Mouse (Mus musculus) left cerebral cortex, postnatal 14 days (tissue): ENCODE measurements around the gene Misp. TPM values are rescaled to one million over a fixed set of nuclear protein-coding genes. Genes with fewer than 3 reads are reported as not detected.
A peak's percentile ranks its signal among the peaks of the same experiment; 100 is the strongest.

Source experiments
- DNase-seq, 2 experiments: peaks; one replicate each; pipeline ENCODE4 v3.0.0; 2021 to 2022; ENCODE audit warnings: low spot score in 2 of 2, mixed read lengths in 1 of 2
- intact Hi-C: fragments of 180-260 bp; cut with DNase I; formaldehyde crosslinking; loops from one replicate; pipeline ENCODE4 v1.15.1; 2025
- total RNA-seq, 2 experiments: library from RNA; stranded (reverse); gene quantifications; 2 replicates each; pipeline ENCODE4 v1.2.3; 2021

Gene Misp
- total RNA-seq, 2 experiments from 2014 or later: 0.59 to 0.72 TPM

DNA sequence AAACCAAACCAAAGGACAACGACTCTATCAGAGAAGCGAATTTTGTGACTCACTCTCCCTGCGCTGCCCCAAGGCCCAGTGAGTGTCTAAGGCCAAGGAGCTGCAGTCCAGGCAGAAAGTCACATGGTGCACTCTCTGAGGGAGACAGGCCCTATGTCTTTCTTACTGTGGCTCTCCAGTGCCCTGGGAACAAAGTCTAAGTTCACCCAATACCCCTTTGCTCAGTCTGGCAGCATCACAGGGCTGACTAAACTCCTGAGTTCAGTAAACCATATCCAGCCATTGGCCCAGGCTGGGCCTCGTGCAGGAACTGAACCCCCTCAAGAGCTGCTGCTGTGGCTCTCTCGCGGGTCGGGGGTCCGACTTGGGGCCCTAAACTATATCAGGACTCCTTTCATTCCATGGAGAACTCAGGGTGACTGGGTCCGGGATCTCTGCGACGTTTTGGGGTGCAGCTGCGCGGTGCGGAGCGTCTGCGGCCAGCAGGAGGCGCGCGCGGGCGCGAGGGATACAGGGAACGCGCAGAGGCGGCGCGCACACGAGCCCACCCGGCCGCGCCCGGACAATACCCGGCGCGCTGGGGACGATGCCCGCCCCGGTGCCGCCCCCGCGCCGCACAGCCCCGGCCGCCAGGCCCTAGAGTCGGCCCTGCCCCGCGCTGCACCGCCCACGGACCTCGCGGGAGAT is 27.6 kb upstream of the Misp start, which contains the start of gene Palm:
Gene Palm (plus strand): TSS at position 522 of the 687 bp plus-strand sequence.
- intact Hi-C loops: loop anchor here (1.0 kb wide), 1 partner anchor 19 kb away; no protein-coding TSS in a partner anchor
- peak; percentile 76 to 88 for DNase-seq

DNA sequence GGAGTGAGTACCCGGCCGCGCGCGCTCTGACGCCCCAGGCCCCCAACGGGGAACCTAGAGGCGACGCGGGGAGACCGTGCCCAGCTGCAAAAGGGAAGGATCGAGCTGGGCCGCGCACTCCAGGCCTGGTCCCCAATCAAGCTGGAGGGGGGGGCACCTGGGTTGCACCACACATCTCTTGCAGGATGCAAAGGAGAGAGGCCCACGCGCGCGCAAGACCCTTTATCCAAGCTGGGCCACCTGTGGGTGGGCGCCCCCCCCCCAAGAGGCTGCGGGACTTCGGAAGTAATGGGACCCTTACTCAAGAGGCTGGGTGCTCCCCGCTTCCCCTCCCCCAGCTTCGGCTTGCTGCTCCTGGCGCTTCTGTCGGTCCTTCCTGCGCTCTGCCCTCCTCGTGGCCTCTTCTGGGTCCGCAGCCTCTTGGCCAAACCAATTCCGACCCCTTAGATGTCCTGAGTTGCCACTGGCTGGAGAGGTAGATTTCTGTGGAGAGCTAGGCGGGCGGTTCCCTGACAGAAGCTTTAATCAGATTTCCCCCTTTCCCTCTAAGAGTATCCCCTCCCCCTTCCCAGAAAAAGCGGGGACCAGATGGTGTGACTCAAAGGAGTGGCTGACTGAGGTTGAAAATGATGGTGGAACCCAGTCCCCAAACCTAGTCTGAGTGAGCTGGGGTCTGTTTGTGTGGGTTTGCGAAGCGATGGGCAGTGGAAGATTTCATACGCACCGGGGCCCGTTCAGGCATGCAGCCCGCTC is 26.9 kb upstream of the Misp start:
- intact Hi-C loops: loop anchor here (1.0 kb wide), 1 partner anchor 18 kb away; no protein-coding TSS in a partner anchor

GRCm38 (mm10) chr10:79794491-79794931 is 26.3 kb upstream of the Misp start:
- no peak for DNase-seq
- intact Hi-C loops: no loop called here

More for the DNA sequence above, 26.9 kb upstream of the Misp start:
- peak in 1 of 2 experiments; percentile 65 for DNase-seq

GRCm38 (mm10) chr10:79795905-79796304 is 24.9 kb upstream of the Misp start:
- no peak for DNase-seq
- intact Hi-C loops: no loop called here

DNA sequence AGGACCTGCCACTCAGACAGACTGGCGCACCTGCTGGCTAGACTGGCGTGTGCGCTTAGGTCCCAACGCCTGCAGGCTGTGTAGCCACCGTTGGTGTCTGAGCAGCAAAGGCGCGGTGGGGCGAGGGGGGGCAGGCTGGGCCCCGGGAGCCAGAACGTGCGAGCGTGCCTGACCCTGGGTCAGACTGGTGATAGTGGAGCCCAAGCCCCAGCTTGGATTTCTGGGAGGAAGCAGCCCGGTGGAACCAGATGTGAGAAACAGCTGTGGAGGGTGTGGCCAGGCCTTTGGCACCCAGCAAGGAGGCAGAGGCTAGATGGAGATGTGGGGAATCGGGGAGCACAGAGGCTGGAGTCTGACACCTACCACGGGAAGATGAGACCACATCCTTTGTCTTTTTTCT is 23.5 kb upstream of the Misp start:
- DNase-seq: no peak
- intact Hi-C loops: no loop called here

DNA sequence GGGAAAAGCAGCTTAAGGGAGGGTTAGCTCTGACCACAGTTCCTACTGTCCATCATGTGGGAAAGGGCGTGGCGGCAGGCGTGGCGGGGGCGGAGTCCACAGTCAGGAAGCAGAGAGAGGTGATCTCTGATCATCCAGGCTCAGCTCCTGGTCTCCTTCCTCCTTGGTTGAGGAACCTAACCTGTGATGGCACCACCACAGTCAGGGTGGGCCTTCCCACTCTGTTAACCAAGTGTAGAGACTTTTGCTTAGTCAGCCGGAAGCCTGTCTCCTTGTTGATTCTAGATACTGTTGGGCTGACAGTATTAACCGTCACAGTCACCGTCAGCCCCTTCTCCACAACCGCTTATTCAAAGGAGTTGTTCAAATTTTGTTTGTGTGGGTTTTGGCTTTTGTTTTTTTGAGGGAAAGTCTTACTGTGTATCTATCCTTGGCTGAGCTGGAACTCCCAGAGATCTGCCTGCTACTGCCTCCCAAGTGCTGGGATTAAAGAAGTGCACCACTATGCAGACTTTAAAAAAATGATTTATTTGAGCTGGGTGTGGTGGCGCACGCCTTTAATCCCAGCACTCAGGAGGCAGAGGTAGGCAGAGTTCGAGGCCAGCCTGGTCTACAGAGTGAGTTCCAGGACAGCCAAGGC is 22.4 kb upstream of the Misp start:
- intact Hi-C loops: no loop called here
- no peak for DNase-seq

- intact Hi-C loops: no loop called here
- no peak for DNase-seq
Measured at GRCm38 (mm10) chr10:79800508-79800907, 20.3 kb upstream of the Misp start.

- intact Hi-C loops: no loop called here
- no peak for DNase-seq
Measured at GRCm38 (mm10) chr10:79801837-79802236, 19.0 kb upstream of the Misp start.

DNA sequence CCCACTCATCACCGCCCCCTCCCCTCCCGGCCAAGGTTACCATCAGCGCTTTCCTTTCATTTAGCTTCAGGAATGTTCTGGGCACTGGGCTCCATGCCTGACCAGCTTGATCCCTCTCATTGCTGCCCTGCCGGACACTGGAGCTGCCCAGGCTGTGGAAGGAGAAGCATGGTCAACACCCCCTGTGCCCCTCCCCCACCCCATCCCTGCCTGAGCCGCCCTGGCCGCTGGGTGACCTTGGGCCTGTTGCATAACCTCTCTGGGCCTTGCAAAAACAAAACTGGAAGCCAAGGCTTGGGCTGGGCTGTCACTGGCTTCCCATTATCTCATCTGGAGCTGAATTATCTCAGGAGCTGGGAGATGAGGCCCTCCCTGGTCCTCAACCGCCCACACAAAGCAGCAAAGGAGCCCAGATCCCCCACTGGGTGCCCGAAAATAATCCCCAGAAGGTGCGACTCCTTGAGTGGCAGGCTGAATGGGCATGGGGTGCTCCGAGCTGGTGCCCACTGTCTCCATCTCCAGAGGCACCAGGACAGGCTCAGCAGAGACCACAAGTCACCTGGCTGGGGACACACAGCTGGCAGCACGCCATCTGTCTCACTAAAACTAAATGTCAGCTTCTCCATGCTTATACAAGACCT is 18.3 kb upstream of the Misp start:
- DNase-seq: peak; percentile 53 to 68
- intact Hi-C loops: no loop called here

GRCm38 (mm10) chr10:79803716-79804323 is 17.0 kb upstream of the Misp start:
- peak; percentile 94 to 96 for DNase-seq
- intact Hi-C loops: no loop called here

DNA sequence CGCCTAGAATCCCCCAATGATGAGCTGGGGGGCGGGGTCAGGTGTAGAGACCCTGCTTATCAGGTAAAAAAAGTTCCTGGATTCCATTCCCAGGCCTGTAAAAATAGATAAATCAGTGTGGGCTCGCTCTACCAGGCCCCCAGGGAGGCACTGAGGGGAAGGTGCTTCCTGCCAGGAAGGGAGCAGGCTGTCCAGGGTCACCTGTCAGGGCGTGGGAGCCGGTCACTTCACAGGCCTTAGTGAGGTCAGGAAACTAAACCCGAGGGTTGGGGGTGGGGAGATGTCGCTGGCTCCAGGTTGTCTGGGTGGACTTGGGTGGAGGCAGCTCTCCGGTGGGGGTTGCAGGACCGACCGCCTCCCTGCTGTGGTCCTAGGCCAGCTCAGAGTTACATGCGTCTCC is 15.2 kb upstream of the Misp start:
- intact Hi-C loops: no loop called here

GRCm38 (mm10) chr10:79806331-79806730 is 14.5 kb upstream of the Misp start:
- intact Hi-C loops: no loop called here
- no peak for DNase-seq

More for the DNA sequence above, 15.2 kb upstream of the Misp start:
- DNase-seq: no peak

GRCm38 (mm10) chr10:79806972-79807371 is 13.8 kb upstream of the Misp start:
- intact Hi-C loops: no loop called here
- DNase-seq: no peak

- no peak for DNase-seq
- intact Hi-C loops: no loop called here
Measured at GRCm38 (mm10) chr10:79807826-79808225, 13.0 kb upstream of the Misp start.

- intact Hi-C loops: no loop called here
Measured at GRCm38 (mm10) chr10:79808728-79809127, 12.1 kb upstream of the Misp start.

GRCm38 (mm10) chr10:79811736-79812637 is 8.8 kb upstream of the Misp start:
- intact Hi-C loops: loop anchor here (1.0 to 5.0 kb wide), 2 partner anchors 19 to 35 kb away; partner anchors contain the start of genes Fstl3 and Palm
- DNase-seq: peak; percentile 80 to 88

More at GRCm38 (mm10) chr10:79808728-79809127, 12.1 kb upstream of the Misp start:
- no peak for DNase-seq

DNA sequence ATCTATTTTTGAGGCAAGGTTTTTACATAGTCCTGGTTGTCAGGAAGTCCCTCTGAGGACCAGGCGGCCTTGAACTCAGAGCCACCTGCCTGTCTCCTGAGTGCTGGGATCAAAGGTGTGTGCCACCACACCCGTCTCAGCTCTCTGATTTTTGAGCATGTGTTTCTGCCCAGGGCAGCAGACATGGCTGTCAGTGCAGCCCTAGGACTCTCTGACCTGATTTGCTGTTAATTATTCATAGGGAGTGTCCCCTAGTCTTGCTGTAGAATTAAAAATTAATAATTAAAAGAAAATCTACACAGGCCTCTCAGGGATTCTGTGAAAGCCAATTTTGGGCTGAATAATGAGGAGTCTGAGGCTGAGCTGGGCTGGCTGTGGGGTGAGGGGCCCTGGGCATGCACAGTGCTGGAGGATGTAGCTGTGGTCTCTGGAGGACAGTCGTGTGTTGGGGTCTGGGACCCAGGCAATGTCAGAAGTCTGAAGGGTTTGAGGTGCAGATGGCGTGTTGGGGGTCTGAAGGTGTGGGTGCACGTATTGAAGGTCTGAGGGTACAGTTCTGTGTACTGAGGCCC is 6.4 kb upstream of the Misp start:
- DNase-seq: no peak
- intact Hi-C loops: loop anchor here (5.0 kb wide), 1 partner anchor 37 kb away; the partner anchor contains the start of gene Fstl3
